Mouse (Mus musculus) left cerebral cortex, adult 8-10 months (tissue): ENCODE results near the gene Tns4. TPM values are rescaled to one million over a fixed set of nuclear protein-coding genes. Genes with fewer than 3 reads are reported as not detected.

ENCODE experiments used
- DNase-seq, 2 experiments: peaks; one replicate each; pipeline ENCODE4 v3.0.0; 2022; ENCODE audit warnings: low spot score in 2 of 2
- total RNA-seq, 4 experiments: library from RNA; stranded (reverse); gene quantifications; 2 replicates each; pipeline ENCODE4 v1.2.4; 2022

Gene Tns4
- total RNA-seq: under 1 TPM; 0.22 to 0.72 (median 0.44) TPM

- DNase-seq: no peak
These were observed at the start of gene Tns4 for GRCm38 (mm10) chr11:99089077-99089601. Gene Tns4 (minus strand): TSS chr11:99089306.

GRCm38 (mm10) chr11:99137385-99137784 lies 48.3 kb upstream of the Tns4 start:
- no peak for DNase-seq

GRCm38 (mm10) chr11:99136961-99137360 lies 47.9 kb upstream of the Tns4 start:
- no peak for DNase-seq

DNA sequence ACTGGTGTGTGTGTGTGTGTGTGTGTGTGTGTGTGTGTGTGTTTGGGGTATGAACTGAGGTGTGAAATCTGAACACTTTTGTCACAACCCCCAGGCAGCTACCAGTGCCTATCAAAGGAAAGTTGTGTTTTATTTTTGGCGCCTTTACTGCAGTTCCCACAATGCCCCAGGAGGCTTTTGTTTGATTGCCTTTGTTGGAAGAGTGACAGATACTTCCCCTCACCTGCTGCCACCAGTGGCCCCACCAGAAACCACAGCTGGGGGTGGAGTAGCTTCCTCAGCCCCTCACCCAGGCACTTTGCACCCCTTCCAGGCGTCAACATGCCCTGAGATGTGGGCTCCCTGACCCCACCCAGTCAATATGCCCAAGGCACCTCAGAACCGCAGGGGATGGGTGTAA lies 47.3 kb upstream of the Tns4 start:
- no peak for DNase-seq

DNA sequence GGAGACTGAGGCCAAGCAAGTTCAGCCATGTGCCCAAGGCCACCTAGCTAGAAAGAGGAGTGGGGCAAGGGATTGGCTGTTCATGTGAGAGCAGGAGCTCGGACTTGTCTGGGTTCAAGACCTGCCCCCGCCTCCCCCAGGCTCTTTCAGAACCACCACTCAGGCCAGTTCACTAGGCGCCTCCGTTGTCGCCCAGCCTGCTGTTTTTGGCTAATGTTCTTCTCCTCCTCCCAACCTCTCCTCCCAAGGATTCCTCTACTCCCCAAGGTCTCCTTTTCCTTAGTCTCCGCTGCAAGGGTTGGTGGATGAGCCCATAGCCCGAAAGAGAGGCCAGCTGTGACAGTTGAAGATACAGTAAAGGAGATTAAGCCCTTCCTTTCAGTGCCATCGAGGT lies 45.9 kb upstream of the Tns4 start:
- DNase-seq: no peak

- DNase-seq: no peak
These were observed 45.4 kb upstream of the Tns4 start for GRCm38 (mm10) chr11:99134266-99135046.

DNA sequence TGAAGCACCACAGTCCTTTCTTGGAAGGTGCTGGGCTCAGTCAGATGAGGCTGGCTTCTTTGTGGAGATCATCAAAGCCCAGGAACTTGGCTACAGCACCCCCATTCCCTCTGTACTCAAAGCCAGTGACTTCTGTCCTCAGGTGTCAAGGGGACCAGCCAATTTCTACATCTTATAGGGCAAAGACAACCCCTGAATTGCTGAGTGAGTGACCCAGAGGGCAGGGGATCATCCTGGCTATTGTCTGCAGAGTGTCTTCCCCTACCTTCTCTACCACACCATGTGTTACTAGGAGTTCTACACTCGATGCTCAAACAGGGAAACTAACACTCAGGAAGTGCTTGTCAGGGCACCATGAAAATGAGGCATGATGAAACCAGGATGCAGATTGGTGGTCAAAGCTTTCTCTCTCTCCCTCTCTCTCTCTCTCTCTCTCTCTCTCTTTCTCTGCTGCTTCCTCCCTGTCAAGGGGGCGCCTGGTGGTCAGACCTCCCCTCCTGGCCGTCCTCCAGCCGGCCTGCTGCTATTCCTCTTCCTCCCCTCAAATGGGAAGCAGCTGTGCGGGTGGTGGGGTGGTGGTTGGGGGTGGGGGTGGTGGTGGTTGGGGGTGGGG lies 44.3 kb upstream of the Tns4 start:
- DNase-seq: no peak

DNA sequence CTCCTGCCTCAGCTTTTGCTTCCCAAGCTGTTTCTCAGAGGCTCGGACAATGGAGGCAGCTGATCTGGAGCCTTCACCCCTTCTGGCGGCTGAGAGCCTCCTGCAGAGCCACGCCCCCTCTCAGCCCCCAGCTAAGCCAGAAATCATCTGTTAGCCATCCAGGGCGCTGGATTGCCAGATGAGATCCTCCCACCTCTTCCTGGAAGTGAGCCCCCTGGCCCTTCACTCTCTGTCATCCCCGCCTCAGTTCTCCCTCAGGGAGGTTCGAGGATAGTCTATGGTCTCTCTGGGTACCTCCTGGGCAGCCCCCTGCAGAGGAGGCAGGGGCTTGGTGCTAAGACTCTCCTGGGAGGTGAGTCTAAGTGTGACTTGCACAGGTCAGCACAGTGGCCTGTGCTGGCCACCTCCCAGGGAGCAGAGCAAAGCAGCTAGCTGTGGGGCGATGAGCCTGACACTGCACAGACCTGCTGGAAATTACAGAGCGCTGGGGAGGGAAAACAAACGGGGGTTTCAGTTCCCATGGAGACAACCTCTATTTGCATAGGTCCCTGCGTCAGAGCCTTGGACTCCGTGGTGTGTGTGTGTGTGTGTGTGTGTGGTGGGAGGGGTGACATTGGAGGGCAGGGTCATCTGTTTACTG lies 43.1 kb upstream of the Tns4 start:
- DNase-seq: no peak

DNA sequence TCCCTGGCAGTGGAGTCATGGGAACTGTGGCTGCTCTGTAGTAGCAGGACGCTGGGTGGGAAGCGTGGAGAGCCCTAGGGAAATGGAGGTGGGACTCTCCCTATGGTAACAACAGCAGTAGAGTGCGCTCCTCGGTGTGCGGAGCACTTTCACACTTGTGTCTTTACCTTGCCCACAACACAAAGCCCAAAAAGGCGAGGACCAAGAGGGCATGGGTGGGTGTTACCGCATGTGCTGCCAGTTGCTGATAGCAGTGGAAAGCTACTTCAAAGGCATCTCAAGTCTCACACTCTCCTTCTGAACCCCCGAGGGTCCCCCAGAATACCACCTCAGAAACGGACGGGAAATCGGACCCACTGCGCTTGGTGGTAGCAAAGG lies 42.3 kb upstream of the Tns4 start:
- no peak for DNase-seq

DNA sequence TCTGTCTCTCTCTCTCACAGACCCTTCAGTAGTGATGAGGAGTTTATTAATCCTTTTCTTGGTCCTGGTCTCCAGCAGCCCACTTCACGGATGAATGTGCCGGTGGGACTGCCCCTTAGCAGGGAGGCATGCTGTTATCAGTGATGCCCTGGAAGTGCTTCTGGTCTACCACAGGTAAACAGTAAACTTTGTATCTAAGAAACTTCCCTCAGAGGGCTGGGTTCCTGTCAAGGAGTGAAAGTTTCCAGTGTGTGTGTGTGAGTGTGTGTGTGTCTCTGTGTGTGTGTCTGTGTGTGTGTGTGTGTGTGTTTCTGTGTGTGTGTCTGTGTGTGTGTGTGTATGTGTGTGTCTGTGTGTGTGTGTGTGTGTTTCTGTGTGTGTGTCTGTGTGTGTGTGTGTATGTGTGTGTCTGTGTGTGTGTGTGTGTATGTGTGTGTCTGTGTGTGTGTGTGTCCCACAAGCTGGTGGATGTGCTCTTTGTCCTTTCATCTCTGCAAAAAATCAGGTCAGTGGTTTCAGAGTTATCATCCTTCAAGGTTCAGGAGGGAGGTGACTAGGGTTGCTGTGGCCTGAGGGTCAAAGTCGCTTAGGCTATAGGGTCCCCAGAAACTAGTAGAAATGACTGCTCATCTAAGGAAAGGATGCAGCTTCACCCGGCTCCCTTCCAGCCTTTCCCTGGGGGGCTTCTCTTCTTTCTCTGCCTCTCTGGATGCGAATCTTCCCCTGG lies 41.8 kb upstream of the Tns4 start:
- no peak for DNase-seq

- DNase-seq: no peak
These were observed 40.2 kb upstream of the Tns4 start for GRCm38 (mm10) chr11:99129287-99129686.

GRCm38 (mm10) chr11:99127785-99128682 lies 38.9 kb upstream of the Tns4 start:
- DNase-seq: no peak

DNA sequence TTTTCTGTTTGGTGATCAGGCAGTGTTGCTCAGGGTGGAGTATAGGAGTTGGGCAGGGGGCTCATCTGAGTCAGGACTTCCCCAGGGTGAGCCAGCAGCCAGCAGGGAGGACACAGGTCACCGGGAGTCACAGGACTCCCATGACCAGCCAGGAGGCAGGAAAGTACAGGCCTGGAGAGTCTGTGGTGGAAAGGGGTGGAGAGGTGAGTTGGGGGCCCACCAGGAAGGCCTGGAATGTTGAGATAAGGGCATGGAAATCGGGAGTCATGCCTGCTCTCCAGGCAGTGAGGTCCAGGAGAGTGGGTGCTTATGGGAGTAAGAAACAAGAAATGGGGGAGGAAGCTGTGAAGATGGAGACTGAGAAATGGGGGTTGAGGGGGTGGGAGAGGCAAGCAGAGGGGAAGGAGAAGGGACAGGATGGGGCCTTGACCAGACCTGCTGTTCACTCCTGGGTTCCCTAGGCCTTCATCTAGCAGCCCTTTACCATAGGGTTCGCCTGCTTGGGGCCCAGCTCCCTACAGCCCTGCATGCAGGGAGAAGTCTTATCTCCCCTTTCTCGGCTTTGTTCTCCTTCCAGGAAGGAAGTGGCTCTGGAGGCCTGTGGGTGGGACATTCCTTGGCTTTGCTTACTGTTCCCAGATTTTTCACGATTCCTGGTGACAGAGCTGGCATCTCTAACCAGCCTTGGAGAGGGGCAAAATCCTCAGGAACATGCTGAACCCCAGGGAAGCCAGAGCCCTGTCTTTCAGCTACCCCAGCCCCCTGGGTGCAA lies 37.6 kb upstream of the Tns4 start:
- no peak for DNase-seq

DNA sequence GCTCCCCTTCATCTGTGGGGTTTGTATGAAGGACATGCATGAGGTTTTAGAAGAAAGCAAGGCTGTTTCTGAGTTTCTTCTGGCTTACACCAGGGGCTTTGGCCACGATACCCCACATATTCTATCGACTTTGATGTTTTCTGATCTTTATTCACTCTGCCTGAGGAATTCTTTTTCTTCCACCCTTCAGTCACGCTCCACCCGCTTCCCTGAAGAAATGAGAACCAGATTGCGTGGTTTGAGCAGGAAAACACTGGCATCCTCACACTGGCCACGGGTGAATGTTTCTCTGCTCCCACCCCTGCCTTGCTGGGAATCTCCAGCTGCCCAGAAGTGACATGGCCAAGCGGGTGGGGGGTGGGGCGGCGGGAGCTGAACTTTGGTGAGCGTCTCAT lies 35.5 kb upstream of the Tns4 start:
- DNase-seq: no peak

- no peak for DNase-seq
These were observed 35.0 kb upstream of the Tns4 start for GRCm38 (mm10) chr11:99123977-99124634.

- no peak for DNase-seq
These were observed 33.6 kb upstream of the Tns4 start for GRCm38 (mm10) chr11:99122703-99123102.

DNA sequence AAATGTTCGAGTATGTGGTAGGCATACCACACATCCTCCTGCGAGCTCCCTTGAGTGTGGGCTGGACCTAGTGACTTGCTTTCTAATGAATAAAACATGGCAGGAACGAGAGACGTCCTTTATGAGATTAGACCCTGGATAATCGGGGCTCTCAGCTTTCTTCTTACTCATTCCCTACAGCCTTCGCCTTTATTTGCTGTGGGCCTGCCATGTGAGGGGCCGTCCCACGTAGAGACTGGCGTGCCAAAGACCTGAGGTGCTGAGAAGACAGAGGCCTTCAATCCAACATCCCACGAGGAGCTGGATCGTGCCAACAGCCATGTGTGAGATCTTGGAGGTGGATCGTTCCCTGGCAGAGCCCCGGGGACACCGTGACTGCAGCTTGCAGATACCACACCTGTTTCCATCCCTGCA lies 32.1 kb upstream of the Tns4 start:
- DNase-seq: peak in 1 of 2 experiments; percentile 85

GRCm38 (mm10) chr11:99120524-99121217 lies 31.6 kb upstream of the Tns4 start:
- DNase-seq: no peak

DNA sequence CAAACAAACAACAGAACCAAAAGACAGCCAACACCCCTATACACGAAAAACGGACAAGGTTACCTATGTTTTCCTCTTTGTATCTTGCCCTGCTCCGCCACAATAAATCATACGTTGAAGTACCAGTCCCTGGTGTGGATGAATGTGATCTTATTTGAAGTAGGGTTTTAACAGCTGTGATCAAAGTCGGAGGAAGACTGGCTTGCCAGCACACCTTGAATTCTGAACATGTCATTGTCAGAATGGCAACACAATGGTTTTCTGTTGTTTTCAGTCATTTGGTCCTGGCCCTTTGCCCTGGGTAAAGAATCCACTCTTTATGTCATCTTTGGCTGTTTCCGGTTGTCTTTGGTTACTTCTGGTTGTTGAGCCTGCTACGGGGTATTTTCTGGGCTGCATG lies 29.9 kb upstream of the Tns4 start:
- DNase-seq: no peak
